Mouse (Mus musculus): ENCODE results near the gene Ube4b. TPM values are rescaled to one million over a fixed set of nuclear protein-coding genes. Genes with fewer than 3 reads are reported as not detected.
A peak's percentile ranks its signal among the peaks of the same experiment; 100 is the strongest.
"Not testable (repeated sequence)": the region's sequence is repeated elsewhere in the genome, so short reads cannot be mapped to it uniquely, and the experiment has no call there.

The Ube4b gene
- total and polyA plus RNA-seq, 2 experiments from 2014 or later = 47.6 to 93.3 TPM

DNA sequence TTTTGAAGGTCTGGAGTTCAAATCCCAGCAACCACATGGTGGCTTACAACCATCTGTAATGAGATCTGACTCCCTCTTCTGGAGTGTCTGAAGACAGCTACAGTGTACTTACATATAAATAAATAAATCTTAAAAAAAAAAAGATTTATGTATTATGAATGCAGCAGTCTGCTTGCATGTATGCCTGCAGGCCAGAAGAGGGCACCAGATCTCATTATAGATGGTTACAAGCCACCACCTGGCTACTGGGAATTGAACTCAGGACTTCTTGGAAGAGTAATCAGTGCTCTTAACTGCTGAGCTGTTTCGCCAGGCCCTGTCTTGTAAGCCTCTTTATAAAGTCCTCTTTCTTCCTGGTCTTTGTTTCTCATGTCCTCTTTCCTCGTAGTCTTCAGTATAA is 33.9 kb upstream of the Ube4b start:
- not testable (repeated sequence) for H3K27me3 ChIP-seq (ENCODE audit: insufficient read depth, low read length); H3K9ac ChIP-seq; ATAC-seq; H3K4me3 ChIP-seq (ENCODE audit: low read depth, low read length); H3K4me2 ChIP-seq (ENCODE audit: low read depth); H3K4me1 ChIP-seq (ENCODE audit: insufficient read depth); H3K9me3 ChIP-seq (ENCODE audit: low read length); DNase-seq; H3K36me3 ChIP-seq (ENCODE audit: insufficient read depth); H3K27ac ChIP-seq (ENCODE audit: low read depth, low read length)
- peak; percentile 22; the same call in 1 of the 2 replicates for TF ChIP-seq CTCF (IDR thresholded peaks at IDR 0.05; ENCODE audit: low read depth)
- 100% methylated on average over 2 of the region's 2 CpGs for WGBS

DNA sequence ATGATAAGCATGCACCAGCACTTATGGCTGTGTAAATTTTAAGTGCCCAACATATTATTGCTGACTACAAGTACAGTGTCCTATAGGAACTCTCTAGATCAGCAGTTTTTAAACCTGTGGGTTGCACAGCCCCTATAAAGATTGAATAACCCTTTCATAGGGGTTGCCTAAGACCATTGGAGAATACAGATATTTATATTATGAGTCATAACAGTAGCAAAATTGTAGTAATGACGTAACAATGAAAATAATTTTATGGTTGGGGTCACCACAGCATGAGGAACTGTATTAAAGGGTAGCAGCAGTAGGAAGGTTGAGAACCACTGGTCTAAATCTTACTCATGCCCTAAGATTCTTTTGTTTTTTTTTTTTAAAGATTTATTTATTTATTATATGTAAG is 32.9 kb upstream of the Ube4b start:
- WGBS = 94% methylated on average over 1 of the region's 1 CpGs
- Histone ChIP-seq H3K9ac (no peak overlapping the region), H3K4me2 (ENCODE audit: low read depth) (no peak overlapping the region), H3K27ac (ENCODE audit: low read depth, low read length) (no peak overlapping the region), H3K27me3 (ENCODE audit: insufficient read depth, low read length) (no peaks in the 10 kb centered on the region), H3K9me3 (ENCODE audit: low read length) (no peaks in the 10 kb centered on the region), H3K4me1 (ENCODE audit: insufficient read depth) (no peaks in the 10 kb centered on the region), H3K36me3 (ENCODE audit: insufficient read depth) (no peaks in the 10 kb centered on the region), H3K4me3 (ENCODE audit: low read depth, low read length) (no peak overlapping the region)
- TF ChIP-seq CTCF (IDR thresholded peaks at IDR 0.05; ENCODE audit: low read depth) = no peak
- ATAC-seq (no peak), DNase-seq (no peak)

DNA sequence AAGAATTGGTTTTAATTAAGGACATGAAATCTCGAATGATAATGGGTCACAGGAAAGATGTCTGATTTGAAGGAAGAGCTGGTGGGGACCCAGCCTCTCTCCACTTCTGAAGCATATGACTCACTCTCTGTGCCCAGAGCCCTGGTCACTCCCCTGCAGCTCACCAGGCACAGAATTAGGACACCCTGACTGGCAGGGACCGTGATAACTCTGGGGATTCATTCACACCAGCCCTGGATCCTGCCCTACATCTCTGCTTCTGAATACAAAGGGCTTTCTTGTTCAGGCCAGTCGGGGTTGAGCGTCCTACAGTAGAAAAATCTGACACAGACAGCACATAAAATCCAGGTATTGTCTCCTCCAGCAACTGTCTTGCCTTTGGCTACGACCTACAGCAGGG is 32.0 kb upstream of the Ube4b start:
- ATAC-seq (no peak; the same call in 1 of the 2 replicates), DNase-seq (no peak)
- 59% methylated on average over 5 of the region's 5 CpGs for WGBS
- Histone ChIP-seq H3K9ac (no peak overlapping the region), H3K4me3 (ENCODE audit: low read depth, low read length) (no peak overlapping the region), H3K4me1 (ENCODE audit: insufficient read depth) (no peaks in the 10 kb centered on the region), H3K36me3 (ENCODE audit: insufficient read depth) (no peaks in the 10 kb centered on the region), H3K27ac (ENCODE audit: low read depth, low read length) (no peak overlapping the region), H3K4me2 (ENCODE audit: low read depth) (no peak overlapping the region), H3K27me3 (ENCODE audit: insufficient read depth, low read length) (no peaks in the 10 kb centered on the region), H3K9me3 (ENCODE audit: low read length) (no peaks in the 10 kb centered on the region)
- TF ChIP-seq CTCF (IDR thresholded peaks at IDR 0.05; ENCODE audit: low read depth) = no peak

DNA sequence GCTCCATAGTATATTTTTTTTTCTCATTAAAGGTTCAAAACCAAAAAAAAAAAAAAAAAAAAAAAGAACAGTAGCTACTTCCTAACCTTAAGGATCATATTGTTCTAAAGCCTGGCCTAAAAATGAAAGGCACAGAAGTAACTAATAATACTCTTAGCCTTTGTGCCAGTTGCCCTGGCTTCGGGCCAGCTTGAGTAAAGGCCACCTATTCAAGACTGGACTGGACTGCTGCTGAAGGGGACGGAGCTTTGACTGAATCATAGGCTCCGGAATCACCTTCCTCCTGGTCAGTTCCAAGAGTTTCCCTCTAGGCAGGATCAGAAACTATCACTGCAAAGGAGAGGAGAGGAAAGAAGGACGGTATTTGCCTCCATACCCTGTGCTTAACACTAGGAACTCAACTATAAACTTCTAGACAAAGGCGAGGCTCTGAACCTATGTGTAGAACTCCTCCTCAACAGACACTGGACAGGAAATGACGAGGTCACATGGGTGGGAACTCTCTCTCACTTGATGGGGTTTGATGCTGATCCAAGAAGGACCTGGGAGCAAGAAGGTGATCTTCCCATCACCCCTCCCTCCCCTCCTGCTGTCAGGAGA is 31.4 kb upstream of the Ube4b start:
- DNase-seq (no peak), ATAC-seq (no peak)
- Histone ChIP-seq H3K27ac (ENCODE audit: low read depth, low read length) (no peak overlapping the region), H3K4me1 (ENCODE audit: insufficient read depth) (no peaks in the 10 kb centered on the region), H3K9me3 (ENCODE audit: low read length) (no peaks in the 10 kb centered on the region), H3K36me3 (ENCODE audit: insufficient read depth) (no peaks in the 10 kb centered on the region), H3K9ac (no peak overlapping the region), H3K27me3 (ENCODE audit: insufficient read depth, low read length) (no peaks in the 10 kb centered on the region), H3K4me3 (ENCODE audit: low read depth, low read length) (no peak overlapping the region), H3K4me2 (ENCODE audit: low read depth) (no peak overlapping the region)
- TF ChIP-seq CTCF (IDR thresholded peaks at IDR 0.05; ENCODE audit: low read depth) = no peak
- WGBS = 71% methylated on average over 6 of the region's 6 CpGs

DNA sequence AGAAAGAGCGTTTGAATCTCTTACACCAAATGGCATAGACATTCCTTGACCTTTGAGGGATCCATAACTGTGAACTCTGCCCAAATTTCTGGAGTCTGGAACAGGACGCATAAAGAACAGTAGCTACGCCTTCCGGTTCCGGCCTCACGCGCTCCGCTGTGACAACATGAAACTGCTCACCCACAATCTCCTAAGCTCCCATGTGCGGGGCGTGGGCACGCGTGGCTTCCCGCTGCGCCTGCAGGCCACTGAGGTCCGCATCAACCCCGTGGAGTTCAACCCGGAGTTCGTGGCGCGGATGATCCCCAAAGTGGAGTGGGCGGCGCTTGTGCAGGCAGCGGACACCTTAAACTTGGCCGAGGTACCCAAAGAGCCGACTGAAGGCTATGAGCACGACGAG is 30.6 kb upstream of the Ube4b start:
- not testable (repeated sequence) for H3K27ac ChIP-seq (ENCODE audit: low read depth, low read length); H3K27me3 ChIP-seq (ENCODE audit: insufficient read depth, low read length); ATAC-seq; H3K9ac ChIP-seq; H3K36me3 ChIP-seq (ENCODE audit: insufficient read depth); H3K4me1 ChIP-seq (ENCODE audit: insufficient read depth); H3K9me3 ChIP-seq (ENCODE audit: low read length); DNase-seq; H3K4me3 ChIP-seq (ENCODE audit: low read depth, low read length); H3K4me2 ChIP-seq (ENCODE audit: low read depth)
- WGBS = 94% methylated on average over 24 of the region's 27 CpGs

DNA sequence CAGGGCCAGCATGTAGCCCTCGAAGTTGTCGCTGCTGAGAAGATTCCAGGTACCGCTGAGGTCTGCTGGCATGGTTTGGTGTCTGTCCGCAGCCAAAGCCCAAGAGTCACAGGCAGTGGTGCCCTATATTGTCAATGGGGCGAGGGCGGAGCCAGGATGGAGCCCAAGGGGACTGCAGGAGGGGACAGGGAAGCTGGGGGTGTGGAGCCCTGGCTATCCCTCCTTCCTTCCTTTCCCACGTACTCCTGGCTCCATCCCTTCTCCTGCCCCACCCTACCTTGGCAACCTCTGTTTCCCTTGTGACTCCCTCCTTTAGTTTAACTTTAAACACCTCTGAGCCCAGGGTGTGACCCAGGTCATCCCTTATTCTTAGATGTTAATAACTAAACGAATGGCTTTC is 28.3 kb upstream of the Ube4b start, which contains the start of gene Rbp7:
Gene Rbp7 (minus strand): TSS at position 100 of the 400 bp plus-strand sequence.
- no peak within 1 kb of the TSS for H3K4me3 ChIP-seq (ENCODE audit: low read depth, low read length)
- 58% methylated on average over 8 of the region's 8 CpGs for WGBS
- H3K4me2 ChIP-seq (ENCODE audit: low read depth) = no peak within 1 kb of the TSS
- H3K27me3 ChIP-seq (ENCODE audit: insufficient read depth, low read length) = no peaks in the 10 kb centered on the region
- no peaks in the 10 kb centered on the region for H3K36me3 ChIP-seq (ENCODE audit: insufficient read depth)
- no peaks in the 10 kb centered on the region for H3K9me3 ChIP-seq (ENCODE audit: low read length)
- DNase-seq (no peak), ATAC-seq (no peak)
- H3K4me1 ChIP-seq (ENCODE audit: insufficient read depth) = no peaks in the 10 kb centered on the region
- no peak within 1 kb of the TSS for H3K9ac ChIP-seq
- H3K27ac ChIP-seq (ENCODE audit: low read depth, low read length) = no peak within 1 kb of the TSS
- no peak for TF ChIP-seq CTCF (IDR thresholded peaks at IDR 0.05; ENCODE audit: low read depth)

DNA sequence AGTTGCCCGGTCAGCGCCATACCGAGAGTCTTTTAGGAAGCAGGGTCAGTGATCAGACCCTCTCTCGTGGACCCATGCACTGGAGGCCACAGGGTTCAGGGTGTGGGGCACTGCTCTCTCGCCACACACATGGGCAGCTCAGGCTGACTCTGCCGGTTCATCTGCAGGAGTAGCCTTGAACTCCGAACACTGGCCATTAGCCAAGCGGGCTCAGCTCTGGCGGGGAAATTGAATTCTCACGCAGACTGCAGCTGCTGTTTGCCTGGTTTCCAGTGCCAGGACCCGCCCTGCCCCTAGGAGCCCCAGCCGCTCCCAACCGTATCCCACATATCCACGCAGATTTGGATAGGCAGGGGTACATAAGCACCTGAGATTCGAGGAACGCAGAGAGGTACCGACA is 27.7 kb upstream of the Ube4b start:
- no peak for DNase-seq
- 83% methylated on average over 17 of the region's 17 CpGs for WGBS
- no peak overlapping the region for H3K27ac ChIP-seq (ENCODE audit: low read depth, low read length)
- no peak for TF ChIP-seq CTCF (IDR thresholded peaks at IDR 0.05; ENCODE audit: low read depth)
- H3K4me1 ChIP-seq (ENCODE audit: insufficient read depth) = no peaks in the 10 kb centered on the region
- no peak overlapping the region for H3K4me2 ChIP-seq (ENCODE audit: low read depth)
- H3K9ac ChIP-seq = no peak overlapping the region
- H3K27me3 ChIP-seq (ENCODE audit: insufficient read depth, low read length) = no peaks in the 10 kb centered on the region
- no peak overlapping the region for H3K4me3 ChIP-seq (ENCODE audit: low read depth, low read length)
- no peaks in the 10 kb centered on the region for H3K36me3 ChIP-seq (ENCODE audit: insufficient read depth)
- no peak for ATAC-seq
- no peaks in the 10 kb centered on the region for H3K9me3 ChIP-seq (ENCODE audit: low read length)
